Mouse (Mus musculus) bone marrow macrophage, adult 2 months (primary cell): Measurements from ENCODE around the gene Iba57.

Experiments used
- CTCF ChIP-seq: IDR thresholded peaks from 2 replicates; pipeline ENCODE4 v1.5.1; 2012; ENCODE audit warnings: low read depth, mild to moderate bottlenecking, low read length, moderate library complexity
- POLR2A ChIP-seq: IDR thresholded peaks from 2 replicates; pipeline ENCODE4 v1.6.1; 2012; ENCODE audit warnings: mild to moderate bottlenecking, low read depth, low read length, borderline replicate concordance

DNA sequence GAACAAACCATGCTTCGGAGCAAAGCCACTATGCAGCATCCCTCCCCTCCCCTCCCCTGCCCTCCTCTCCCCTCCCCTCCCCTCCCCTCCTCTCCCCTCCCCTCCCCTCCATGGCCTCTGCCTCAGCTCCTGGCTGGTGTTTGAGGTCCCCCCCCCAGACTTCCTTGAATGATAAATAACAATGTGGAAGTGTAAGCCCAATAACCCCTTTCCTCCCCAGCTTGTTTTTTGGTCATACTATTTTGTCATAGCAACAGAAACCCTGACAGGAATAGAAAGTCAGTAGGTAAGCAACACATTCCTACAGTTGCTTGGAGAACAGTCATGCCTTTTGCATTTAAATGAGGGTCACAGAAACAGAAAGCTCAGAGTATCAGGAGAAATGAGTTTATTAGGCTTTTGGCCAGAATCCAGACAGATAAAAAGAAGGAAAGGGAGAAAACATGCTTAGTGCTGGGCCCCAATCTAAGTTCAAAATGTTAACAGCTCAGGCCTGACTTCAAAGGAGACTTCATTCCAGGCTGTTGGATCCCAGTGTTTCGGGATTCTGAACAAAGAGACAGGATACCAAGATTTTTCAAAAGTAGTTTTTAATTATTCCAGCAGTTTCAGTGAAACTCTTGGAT lies 2.2 kb upstream of the Iba57 start:
- TF ChIP-seq POLR2A: no peak
- no peak for TF ChIP-seq CTCF
